Mouse (Mus musculus) G1E (cell line): Measurements from ENCODE around the gene Jmjd1c.

ENCODE experiments used
- CTCF ChIP-seq: IDR thresholded peaks from 2 replicates; pipeline ENCODE4 v1.5.1; 2012; ENCODE audit warnings: low read depth, low read length, inconsistent platforms, mixed read lengths
- GATA2 ChIP-seq: IDR thresholded peaks from 2 replicates; pipeline ENCODE4 v1.6.1; 2012; ENCODE audit warnings: low read depth, low read length, inconsistent platforms, borderline replicate concordance
- POLR2AphosphoS5 ChIP-seq: IDR thresholded peaks from 2 replicates; pipeline ENCODE4 v1.6.1; 2012; ENCODE audit warnings: low read depth, low read length, inconsistent platforms; ENCODE audit not compliant: insufficient replicate concordance
- TAL1 ChIP-seq: conservative IDR thresholded peaks from 2 replicates; pipeline ENCODE4 v1.6.1; 2012; ENCODE audit warnings: low read depth, low read length, inconsistent platforms, mixed read lengths

DNA sequence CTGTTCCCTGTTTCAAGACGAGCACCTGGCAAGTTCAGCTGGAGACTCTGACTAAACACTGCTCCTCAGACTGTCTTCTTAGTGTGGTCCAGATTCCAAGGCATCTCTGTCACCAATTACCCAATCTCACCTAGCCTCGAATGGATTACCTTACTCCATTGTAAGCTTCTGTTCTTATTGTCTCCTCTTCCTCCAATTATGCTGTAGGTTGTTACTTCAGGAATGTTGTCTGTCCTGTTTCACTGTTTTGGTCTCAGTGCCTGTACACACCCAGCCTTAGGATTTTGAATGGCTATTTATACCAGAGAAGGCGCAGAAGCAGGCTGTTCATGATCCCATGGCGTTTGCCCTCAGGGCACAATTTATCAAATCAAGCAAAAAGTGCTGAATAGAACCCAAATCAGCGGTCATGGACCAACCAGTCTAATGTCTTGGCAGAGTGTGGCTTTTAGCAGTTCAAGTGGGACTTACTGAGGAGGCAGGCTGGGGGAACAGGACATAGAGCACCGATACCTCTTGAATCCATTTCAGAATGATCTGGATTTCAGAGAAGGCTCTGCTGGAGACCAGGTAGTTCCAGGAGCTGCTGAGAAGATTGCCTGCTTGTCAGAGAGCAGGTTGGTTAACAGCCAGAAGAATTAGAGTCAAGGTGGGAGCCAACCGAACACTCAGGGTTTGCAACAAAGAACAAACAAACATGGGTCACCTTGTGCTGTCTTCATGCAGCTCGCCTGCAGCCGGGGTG is 11.3 kb downstream of the Jmjd1c start:
- TF ChIP-seq CTCF = no peak
- no peak for TF ChIP-seq POLR2AphosphoS5
- TF ChIP-seq GATA2 = no peak
- no peak for TF ChIP-seq TAL1
